Mouse (Mus musculus) MEL-GATA-1-ER (cell line): ENCODE results near the gene Dennd1b.
A peak's percentile ranks its signal among the peaks of the same experiment; 100 is the strongest.

Experiments used
- DNase-seq: peaks from one replicate; pipeline ENCODE4 v3.0.0-alpha.2; 2012; ENCODE audit warnings: low read depth; ENCODE audit errors: extremely low read depth

Dennd1b gene

DNA sequence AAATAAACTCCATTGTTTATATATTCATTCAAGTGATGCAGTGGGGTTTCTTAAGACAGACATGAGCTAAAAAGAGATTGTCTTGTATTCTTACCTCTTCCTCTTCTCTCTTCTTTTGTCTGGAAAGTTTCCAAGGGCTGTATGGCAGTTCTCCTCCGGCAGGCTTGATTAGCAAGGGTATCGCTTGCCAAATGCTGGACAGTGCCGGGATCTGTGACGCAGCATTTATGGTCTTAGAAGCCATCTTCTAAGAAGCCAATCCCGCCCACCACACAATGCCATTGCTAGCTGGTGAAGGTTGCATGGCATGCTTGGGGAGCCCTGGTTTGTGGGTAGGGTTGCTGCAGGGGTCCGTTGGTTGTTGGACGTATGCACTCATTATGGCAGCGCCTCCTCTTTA lies 115.8 kb downstream of the Dennd1b start:
- DNase-seq: peak; percentile 89

DNA sequence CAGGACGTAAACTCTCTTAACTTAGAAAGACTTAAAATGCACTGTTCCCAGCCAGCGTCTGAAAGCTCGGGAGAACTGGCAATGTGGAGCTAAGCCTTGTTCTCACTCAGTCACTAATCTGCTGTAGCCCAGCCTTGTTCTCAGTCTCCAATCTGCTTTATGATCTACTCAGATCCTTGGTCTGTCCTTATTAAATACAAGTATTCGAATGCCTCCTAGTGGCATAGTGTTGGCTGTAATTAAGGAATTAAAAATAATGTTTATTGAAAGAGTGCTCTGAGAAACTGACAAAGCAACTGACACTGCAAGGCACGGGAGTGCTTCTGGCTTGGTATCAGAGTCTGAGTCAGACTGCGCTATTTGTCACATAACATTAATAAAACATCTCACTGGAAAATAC lies 116.3 kb downstream of the Dennd1b start:
- DNase-seq: peak; percentile 73

DNA sequence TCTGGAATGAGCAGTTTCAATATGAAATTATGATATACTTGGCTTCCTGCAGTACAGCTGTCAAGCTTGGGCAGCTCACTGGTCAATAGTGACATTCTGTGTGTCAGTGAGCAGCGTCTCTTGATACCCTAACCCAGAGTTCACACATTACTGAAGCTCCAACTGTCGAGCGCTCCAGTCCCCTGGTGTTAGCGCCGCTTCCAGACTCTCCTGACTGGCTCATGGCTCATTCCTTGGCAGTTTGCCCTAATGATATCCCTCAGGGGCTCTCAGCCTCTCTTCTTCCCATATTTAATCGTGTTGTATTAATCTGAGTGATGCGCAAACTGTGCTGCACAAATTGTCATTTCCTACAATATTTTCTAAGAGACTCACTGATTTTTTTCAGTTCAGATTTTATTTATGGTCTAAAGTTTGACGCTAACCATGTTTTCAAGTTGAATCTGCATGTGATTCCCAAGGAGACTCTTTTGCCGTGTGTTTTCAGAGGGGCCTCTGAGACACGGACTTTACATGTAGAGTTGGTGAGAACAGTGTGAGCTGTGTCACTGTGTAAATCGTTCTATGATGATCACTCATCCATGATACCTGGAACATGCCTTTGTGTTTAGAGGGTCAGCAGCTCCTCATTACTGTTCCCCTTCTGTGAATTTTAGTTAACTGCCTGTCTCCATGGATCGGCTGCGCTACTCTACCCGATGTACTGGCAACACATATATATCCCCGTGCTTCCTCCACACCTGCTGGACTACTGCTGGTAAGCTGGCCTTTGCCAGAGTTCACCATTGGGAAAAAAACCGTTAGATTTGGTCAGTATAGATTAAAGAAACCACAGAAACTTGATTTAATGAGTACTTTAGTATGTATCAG lies 117.5 kb downstream of the Dennd1b start:
- no peak for DNase-seq

DNA sequence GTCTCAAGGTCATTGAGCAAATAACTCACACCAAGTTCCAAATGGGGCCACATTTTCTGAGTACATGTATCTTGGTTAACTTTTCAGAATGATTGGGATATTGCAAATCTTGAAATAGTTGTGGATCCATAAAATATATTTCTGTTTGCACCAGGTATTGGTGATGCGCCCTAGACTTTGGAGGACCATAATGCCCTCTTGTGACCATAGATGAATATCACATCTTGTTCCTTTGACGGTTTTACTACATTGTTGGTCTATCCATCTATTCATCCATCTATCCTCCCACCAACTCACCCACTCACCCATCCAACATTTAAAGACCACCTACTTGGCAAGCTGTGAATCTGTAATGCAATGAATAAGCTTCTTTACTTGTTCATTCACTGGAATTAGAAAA lies 120.1 kb downstream of the Dennd1b start:
- DNase-seq: no peak

DNA sequence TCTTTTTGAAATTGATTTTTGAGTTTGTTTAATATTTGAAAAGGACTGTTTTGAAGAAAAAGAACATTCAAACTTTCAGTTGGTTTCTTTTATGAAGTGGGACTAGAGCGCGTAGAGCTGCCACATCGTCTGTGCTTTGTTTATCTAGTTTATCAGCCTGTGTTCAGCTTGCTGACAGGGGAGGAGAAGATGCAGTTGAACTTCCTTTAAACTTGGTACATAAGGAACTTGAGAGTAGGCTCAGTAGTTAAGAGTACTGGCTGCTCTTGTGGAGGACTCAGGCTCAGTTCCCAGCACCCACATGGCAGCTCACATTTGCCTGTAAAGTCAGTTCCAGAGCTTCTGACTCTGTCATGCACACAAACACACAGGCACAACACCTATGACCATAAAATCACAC lies 124.3 kb downstream of the Dennd1b start:
- DNase-seq: peak; percentile 51

DNA sequence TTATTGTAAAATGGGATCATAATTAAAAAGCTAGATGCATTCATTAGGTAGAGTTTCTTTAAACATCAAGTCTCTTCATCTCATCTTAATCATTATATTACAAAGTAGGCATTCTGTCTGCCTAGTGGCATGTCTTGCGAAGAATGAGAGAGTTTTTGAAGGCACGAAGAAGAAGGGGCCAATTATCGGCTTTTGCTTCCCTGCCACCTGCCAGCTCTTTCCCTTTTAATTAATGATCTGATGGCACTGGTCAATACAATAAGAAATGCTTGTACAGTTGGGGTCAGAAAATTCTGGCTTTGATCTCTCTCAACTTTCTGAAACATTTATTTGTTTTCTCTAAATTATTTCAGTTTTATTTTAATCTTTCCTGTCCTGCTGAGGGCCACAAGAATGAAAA lies 127.5 kb downstream of the Dennd1b start:
- DNase-seq: no peak

DNA sequence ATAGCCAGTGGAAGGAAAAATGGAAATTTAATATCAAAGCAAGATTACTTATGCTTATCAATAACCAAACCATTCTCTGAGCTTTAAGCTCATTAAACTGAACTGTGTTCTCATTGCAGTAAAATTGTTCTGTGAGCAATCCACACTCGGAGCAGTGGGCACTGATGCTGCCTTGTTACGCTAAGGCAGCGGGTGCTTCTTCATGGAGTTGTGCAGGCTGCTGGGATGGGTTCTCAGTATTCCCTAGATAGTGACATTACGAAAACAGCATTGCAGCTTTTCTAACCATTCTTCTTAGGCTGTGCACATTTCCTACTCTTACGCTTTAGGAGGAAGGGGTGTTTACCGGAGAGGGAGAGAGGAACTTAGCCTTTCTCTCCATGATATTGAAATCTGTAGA lies 128.5 kb downstream of the Dennd1b start:
- DNase-seq: no peak

DNA sequence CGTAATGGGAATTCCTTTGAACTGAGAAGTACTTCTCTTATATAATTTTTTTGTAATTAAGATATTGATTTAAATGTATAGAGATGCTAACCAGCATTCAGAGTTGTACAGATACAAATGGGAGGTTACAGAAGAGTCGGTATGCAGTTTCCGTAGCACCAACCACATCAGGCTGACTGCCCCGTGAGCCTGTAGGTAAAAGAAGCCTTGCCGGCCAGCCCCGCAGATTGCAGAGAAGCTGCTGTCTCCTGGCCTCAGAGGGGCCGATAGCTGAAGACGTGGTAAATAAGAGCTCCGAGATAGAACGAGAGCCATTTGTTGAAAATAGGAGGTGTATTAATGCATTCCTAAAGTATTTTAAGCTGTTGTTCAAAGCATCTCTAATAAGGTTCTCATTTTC lies 128.9 kb downstream of the Dennd1b start:
- DNase-seq: no peak

DNA sequence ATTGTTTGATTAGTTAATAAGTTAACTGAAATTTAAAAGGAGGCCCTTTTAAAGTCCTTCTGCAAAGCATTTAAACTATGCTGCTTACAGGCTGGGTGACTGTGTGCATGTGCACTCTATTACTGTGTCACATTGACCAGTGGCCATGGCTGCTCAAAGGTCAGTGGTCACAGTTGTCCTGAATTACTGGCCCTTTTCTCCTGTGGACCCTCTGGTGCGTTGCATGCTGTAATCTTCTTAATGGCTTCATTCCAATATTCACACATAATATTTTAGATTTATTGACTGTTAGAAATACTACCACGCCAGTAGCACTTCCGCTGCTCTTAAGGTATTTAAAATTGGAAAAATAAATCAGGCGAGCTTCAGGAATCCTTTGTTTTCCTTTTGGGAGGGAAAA lies 129.5 kb downstream of the Dennd1b start:
- DNase-seq: no peak

DNA sequence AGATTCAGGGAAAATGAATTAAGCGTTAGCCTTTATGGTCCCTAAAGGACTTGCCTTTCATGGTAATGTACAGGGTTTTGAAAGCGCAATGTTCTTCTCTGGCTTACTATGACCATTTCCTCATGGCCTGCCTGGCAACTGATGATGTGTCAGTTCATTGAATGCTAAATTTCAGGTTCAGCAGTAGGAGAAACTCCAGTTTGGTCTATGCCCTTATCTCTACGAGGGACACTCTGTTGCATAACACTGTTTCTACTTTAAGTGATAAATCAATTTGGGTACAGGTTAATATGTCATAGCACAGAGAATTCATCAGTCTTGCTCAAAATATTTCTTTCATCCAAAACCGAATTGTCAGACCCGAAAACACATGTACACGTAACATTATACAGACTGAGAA lies 133.1 kb downstream of the Dennd1b start:
- DNase-seq: no peak

DNA sequence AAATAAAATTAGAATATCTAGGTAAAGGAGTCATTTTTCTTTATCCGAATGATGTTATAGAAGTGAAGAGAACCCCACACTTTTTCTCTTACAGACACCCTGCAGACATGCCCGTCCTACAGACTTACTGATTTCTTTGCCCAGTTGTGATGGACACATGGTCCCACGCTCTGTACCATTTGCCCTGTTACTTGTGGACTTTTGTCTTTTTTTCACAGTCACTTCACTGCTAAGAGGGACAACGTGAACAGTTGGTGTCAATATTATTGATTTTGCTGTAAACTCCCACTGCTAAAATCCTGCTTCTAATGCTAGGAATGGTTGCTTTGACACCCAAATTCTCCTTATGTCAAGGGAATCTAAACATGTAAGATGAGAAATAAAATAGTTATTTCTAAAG lies 134.9 kb downstream of the Dennd1b start:
- no peak for DNase-seq

DNA sequence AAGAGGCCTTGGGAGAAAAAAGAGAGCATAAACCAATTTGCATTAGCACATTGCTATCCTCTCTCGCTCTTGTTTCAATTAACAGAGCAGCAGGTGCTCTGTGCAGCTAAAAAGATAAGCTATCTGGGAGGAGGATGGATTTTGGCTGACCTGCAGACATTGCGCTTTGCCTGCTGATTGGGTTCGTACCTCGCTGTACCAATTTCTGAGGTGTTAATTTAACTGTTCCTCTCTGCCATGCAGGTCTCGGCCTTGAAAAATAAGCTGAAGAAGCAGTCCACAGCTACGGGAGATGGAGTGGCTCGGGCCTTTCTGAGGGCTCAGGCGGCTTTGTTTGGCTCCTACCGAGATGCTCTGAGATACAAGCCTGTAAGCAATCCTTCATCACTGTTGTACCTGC lies 138.5 kb downstream of the Dennd1b start:
- no peak for DNase-seq

DNA sequence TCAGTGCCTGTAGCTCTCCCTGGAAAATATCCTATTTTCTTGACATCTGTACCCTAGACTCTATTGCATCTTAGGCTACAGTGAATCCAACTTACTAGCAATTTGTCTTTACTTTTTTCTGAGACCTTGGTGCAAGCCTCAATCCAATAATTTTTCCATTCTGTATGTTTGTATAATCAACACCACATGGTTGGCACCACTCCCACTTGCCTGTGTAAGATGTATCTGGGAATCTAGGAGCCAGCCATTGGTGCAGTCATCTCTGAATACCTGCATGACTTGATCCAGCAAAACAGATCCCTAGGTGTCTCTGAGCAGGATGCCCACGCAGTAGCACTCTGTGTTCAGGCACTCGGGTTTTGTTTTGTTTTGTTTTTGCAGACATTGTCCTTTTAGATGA lies 145.0 kb downstream of the Dennd1b start:
- DNase-seq: no peak

DNA sequence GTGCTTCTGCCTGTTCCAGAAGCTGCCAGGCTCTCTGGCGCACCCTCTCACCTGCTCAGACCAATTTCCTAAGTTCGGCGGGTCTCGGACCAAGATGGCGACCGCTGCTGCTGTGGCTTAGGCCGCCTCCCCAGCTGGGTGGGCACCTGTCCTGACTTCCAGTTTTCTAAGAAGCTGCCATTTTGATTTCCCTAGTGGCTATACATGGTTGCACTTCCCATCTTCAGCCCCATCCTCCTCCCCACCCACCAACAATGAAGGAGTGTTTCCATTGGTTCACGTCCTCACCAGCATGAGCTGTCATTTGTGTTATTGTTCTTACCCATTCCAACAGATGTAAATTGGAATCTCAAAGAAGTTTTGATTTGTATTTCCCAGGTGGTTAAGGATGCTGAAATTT lies 159.4 kb downstream of the Dennd1b start:
- no peak for DNase-seq

DNA sequence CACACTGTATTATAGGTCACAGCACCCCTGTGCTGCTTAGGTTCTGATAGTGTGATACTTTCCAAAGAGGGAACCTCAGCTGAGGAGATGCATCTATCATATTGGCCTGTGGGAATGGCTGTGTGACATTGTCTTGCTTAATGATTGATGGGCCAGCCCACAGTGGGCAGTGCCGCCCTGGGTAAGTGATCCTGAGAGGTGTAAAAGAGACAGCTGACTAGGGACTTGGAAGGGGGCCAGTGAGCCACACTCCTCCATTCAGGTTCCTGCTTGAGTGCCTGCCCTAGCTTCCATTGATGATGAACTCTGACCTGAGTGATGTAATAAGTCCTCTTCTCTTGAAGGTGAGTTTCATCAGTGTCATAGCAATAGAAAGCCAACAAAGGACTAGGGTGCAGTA lies 176.4 kb downstream of the Dennd1b start:
- no peak for DNase-seq

DNA sequence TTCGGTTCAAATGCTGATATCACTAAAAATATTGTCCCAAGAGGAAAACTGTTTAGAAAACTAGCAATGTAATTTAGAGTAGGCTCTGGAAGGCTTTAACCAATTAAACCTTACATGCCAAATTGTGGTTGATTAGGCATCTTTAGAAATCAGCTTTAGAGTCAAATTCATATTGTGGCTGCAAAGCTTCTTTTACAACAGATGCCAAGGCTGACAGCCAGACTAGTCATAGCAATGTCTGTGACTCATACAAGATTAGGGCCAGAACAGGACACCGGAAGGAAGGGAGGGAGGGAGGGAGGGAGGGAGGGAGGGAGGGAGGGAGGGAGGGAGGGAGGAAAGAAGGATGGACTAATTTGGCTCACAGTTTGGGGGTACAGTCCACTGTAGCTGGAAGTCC lies 182.3 kb downstream of the Dennd1b start:
- no peak for DNase-seq

DNA sequence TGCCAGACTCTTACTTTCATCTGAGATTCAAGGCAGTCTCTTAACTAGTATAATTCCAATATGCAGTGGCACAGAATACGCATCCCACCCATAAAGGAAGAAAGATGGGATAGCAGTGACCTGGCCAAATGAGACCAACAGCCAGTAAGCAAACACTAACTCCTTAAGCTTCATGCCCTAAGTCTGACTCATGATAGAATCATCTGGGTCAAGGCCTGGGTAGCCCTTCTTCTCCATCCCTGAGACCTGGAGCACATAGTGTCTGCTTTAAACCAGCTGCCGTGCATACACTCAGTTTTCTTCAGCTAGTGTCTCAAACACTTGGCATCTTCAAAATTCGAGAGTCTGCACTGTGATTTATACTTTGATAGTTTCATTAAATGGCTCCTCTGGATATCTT lies 183.1 kb downstream of the Dennd1b start:
- DNase-seq: no peak

DNA sequence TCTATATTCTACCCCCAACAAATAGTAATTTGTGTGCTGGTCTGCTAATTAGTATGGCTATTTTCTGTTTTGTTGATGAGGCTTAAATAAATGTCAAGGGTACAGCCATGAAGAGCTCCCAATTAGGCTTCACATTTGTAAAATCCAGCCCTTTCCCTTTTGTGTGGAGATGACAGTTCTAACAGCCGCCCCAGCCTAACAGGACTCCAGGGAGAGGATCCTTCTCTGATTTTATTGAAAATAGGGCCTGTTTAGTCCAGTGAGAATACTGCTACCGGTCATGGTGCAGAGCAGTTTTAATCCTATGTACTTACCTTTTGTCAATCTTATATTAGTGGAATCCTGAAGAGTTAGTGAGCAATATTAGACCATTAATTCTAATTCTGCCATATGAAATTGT lies 189.8 kb downstream of the Dennd1b start:
- no peak for DNase-seq

DNA sequence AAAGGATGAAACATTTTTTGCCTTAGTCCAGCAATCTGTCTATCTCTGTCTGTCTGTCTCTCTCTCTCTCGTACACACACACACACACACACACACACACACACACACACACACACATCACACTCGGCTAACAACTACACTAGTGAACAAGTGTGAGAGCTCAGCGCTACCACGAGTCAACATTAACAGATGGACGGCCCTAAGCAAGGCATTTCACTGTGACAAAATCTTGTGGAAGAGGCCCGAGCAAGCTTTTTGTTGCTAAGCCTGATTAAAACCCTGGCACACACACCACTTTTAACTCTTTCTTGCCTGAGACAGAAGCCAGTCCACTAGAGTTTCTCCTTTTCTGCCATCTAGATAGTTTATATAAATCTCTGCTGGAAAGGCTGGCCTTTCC lies 190.3 kb downstream of the Dennd1b start:
- no peak for DNase-seq

DNA sequence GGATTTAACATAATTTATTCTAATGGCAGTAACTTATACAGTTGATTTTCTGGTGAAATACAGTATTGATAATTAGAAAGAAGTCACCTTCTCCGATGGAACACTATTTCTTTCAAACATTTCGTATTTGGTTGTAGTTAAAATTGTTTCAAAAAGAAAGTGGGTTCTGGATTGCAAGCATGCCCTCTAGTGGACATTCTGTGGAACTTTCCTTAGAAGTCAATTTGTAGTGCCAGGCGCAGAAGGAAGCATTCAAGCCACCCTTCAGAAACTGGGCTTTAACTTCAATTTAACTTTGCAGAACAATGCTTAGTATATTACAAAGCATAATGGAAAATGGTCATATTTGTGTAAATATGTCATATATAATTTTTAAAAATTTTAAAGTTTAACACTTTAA lies 193.2 kb downstream of the Dennd1b start:
- peak; percentile 34 for DNase-seq

DNA sequence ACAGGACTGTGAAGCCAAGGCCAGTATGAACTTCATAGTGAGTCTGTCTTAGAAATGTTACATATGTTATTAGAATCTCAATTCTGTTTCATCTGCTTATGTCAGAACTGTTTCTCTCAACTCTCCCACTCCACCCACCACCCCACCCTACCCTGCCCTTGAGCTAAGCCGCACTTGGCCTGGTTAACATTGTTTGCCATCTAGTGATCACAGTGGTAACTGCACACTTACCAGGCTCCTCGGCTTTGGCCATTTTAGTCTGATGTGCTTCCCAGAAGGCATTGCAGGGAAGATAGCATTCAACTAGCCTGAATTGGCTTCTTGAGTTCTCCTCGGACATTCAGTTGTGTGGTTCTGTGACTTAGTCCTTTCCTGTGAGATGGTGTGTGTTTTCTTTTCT lies 198.4 kb downstream of the Dennd1b start:
- no peak for DNase-seq

DNA sequence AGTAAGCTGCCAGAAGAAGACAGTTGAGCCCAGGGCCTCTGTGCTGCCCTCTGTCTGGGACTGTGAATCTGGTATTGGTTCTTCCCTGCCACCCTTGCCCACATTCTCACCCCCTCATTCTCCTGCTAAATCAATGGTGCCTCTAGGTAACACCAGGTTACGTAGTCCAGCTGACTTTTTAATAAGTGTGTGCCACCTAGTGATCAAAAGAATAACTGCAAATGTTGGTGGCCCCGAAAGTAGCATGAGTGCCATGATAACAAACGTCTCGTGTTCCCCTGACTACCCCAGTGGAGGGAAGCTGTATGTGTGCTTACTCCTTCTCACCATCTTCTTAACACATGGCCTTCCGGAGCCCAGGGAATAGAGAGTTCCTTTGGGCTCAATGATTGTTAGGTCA lies 199.6 kb downstream of the Dennd1b start:
- DNase-seq: peak; percentile 38

DNA sequence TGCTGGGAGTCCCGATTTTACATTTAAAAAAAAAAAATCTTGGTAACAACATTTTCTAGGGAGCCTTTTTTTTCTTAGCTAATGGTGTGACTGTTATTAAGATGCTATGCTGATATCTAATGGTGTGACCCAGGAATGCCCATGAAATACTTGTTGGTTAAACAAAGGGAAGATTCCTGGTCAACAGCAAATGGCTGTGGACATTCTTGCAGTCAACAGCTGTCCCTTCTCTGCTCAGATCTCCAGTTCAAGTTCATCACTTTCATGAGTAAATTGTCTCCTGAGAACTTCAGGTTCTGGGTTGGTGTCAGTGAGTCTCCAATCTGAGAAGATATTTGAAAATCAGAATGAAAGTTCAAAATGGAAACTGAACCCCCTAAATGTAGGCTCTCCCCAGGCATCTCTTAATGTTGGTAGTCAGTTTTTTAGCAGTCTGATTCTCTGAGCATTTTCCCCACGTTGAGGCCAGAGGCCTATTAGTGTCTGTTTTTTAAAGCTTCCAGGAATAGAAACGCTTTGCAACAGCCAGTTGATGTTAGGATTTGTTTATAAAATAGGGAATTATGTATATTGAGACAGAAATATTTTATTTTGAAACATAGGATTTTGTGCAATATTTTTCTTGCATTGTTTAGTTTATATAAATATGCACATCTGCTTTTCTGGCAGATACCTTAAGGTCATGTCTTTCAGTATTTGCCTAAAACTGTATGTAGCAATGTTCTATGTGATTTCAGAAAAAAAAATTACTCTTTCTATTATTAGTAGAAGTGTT lies 211.0 kb downstream of the Dennd1b start:
- DNase-seq: no peak
